Mouse (Mus musculus): ENCODE measurements around the gene Atg13.

Atg13 gene

GRCm38 (mm10) chr2:91645811-91646210 is 64.6 kb downstream of the Atg13 start:
- no peak for DNase-seq

GRCm38 (mm10) chr2:91645354-91645753 is 65.0 kb downstream of the Atg13 start:
- no peak for DNase-seq

- no peak for DNase-seq
Measured at GRCm38 (mm10) chr2:91644021-91644420, 66.4 kb downstream of the Atg13 start.

- DNase-seq: no peak
Measured at GRCm38 (mm10) chr2:91642825-91643415, 67.5 kb downstream of the Atg13 start.

- no peak for DNase-seq
Measured at GRCm38 (mm10) chr2:91638931-91639330, 71.4 kb downstream of the Atg13 start.

- DNase-seq: peak; percentile 30 to 40
Measured at GRCm38 (mm10) chr2:91636727-91637338, 73.5 kb downstream of the Atg13 start.

- DNase-seq: no peak
Measured at GRCm38 (mm10) chr2:91636229-91636628, 74.1 kb downstream of the Atg13 start, which contains the start of gene F2. Gene F2 (minus strand): TSS chr2:91636414.

GRCm38 (mm10) chr2:91635486-91635885 is 74.9 kb downstream of the Atg13 start:
- no peak for DNase-seq

- DNase-seq: no peak
Measured at GRCm38 (mm10) chr2:91634841-91635240, 75.5 kb downstream of the Atg13 start.

- no peak for DNase-seq
Measured at GRCm38 (mm10) chr2:91633334-91633977, 76.9 kb downstream of the Atg13 start.

GRCm38 (mm10) chr2:91632316-91632715 is 78.1 kb downstream of the Atg13 start:
- DNase-seq: no peak

- DNase-seq: no peak
Measured at GRCm38 (mm10) chr2:91631826-91632225, 78.5 kb downstream of the Atg13 start.

GRCm38 (mm10) chr2:91630384-91630783 is 80.0 kb downstream of the Atg13 start:
- no peak for DNase-seq

- DNase-seq: no peak
Measured at GRCm38 (mm10) chr2:91629682-91630081, 80.7 kb downstream of the Atg13 start.

- no peak for DNase-seq
Measured at GRCm38 (mm10) chr2:91628171-91628570, 82.2 kb downstream of the Atg13 start.

GRCm38 (mm10) chr2:91627486-91627885 is 82.9 kb downstream of the Atg13 start:
- no peak for DNase-seq
